Mouse (Mus musculus) heart, postnatal 25 days (tissue): ENCODE results near the gene Dbx1. TPM values are rescaled to one million over a fixed set of nuclear protein-coding genes. Genes with fewer than 3 reads are reported as not detected.

Experiments used
- total RNA-seq, 2 experiments: library from RNA; stranded (reverse); gene quantifications; 2 replicates each; pipeline ENCODE4 v1.2.3; 2021

The Dbx1 gene
- total RNA-seq, 2 experiments from 2014 or later, result not detected

Other genes starting within 250 kb of the Dbx1 start
- 1 to 10 TPM; 8.6 to 9.1 TPM for gene Htatip2, start 122.3 kb upstream of the Dbx1 start, total RNA-seq
- gene Prmt3, start 141.5 kb upstream of the Dbx1 start, total RNA-seq, result 10 to 100 TPM in 1 of 2 experiments, 1 to 10 TPM in 1; 9.8 to 12.1 TPM